Mouse (Mus musculus): ENCODE data around the gene Mrpl28.

DNA sequence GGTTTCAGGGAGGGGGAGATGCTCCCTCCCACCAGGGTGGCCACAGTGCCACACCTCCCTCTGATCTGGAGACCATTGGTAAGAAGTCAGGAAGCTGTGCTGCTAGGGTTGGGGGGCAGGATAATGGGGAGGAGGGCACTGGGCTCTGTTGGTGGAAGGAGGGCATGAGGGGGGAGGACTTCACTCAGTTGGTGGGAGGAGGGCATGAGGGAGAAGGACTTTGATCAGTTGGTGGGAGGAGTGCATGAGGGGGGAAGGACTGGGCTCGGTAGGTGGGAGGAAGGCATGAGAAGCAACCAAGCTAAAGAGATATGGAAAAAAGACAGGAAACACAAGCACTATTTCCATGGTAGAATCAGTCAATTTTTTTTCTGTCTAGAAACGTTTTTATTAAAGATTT, 42.4 kb upstream of the Mrpl28 start:
- TF ChIP-seq CTCF (IDR thresholded peaks at IDR 0.05; ENCODE audit: extremely low read depth, insufficient read depth, low read length) = no peak
- no peak for TF ChIP-seq POLR2A (IDR thresholded peaks at IDR 0.05; ENCODE audit: extremely low read depth, insufficient read depth, low read length)
